Mouse (Mus musculus): Measurements from ENCODE around the gene Casp8.
"Not testable (repeated sequence)": the region's sequence is repeated elsewhere in the genome, so short reads cannot be mapped to it uniquely, and the experiment has no call there.

The Casp8 gene

DNA sequence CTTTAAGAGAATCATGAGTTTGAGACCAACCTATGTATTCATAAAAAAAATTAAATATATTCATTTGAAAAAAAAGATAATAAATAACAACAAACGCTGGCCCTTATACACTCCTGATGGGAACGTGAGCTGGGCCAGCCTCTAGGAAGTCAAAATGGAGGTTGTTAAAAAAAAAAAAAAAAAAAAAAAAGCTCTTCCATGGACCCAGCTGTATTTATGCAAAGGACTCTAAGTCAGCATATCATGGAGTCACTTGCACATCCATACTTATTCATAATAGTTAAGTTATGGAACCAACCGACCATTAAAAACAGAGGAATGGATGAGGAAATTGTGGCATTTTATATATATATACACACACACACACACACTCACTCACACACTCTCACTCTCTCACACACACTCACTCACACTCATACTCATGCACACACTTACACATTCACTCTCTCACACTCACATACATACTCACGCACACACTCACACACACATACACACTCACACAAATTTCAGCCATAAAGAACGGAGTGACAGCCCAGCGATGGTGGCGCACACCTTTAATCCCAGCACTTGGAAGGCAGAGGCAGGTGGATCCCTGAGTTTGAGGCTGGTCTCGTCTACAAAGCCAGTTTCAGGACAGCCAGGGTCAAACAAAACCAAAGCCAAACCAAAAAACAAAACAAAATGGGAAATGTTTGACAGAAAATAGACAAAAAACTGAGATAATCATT lies 6.5 kb downstream of the Casp8 start:
- no peak for DNase-seq

- DNase-seq: peak; percentile 79
These were observed 7.4 kb downstream of the Casp8 start for GRCm38 (mm10) chr1:58802322-58803273.

DNA sequence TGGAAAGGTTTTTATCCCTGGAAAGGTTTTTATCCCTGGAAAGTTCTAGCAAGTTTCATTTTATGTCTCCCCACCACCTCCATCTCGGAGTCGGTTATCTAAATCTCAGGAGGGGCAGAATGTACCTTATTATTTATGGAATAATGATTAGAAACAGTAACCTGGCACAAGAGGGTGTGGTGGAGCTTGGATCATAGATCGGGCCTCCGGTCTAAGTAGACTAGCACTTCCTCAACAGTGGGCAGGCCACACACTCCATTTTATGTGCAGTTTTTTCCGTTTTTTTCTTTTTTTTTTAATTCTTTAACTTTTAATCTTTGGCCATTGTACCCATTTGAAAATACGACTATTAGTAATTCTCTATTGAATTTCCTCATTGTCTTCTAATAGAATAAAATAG lies 8.4 kb downstream of the Casp8 start:
- DNase-seq: peak; percentile 41

DNA sequence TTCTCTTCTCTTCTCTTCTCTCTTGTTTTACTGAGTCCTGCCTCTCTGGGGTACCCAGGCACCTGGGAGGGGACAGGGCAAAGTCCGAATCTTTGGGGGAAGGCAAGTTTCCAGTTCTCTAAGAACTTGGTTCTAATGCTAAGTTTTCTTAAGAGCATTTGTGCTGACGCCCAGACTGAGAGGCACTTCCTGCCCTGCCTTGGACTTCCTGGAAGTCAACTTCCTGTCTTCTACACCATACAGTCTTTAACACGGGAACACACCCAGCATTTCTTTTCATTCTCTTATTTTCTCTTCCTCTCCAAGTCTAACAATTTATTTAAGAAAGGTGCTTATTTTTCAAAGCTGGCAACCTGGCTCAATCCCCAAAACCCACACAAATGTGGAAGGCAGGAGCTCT lies 11.5 kb downstream of the Casp8 start:
- peak; percentile 30 for DNase-seq

GRCm38 (mm10) chr1:58826319-58826718 lies 31.1 kb downstream of the Casp8 start:
- DNase-seq: no peak

DNA sequence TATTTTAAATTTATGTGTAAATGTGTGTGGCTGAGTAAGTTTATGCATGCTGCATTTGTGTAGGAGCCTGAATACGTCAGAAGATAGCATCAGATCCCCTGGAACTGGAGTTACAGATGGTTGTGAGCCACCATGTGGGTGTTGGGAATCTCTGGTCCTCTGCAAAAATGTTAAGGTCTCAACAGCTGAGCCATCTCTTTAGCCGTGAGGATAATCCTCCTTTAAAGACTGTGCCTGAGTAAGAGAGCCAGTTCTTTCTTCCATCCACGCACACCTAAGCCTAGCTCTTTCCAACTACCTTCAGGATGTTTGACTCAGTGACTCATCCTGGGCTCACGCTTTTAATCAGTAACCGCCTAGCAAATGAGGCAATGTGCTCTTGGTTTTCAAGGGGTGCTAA lies 35.6 kb downstream of the Casp8 start:
- DNase-seq: peak; percentile 20

GRCm38 (mm10) chr1:58832198-58832597 lies 37.0 kb downstream of the Casp8 start:
- DNase-seq: no peak

DNA sequence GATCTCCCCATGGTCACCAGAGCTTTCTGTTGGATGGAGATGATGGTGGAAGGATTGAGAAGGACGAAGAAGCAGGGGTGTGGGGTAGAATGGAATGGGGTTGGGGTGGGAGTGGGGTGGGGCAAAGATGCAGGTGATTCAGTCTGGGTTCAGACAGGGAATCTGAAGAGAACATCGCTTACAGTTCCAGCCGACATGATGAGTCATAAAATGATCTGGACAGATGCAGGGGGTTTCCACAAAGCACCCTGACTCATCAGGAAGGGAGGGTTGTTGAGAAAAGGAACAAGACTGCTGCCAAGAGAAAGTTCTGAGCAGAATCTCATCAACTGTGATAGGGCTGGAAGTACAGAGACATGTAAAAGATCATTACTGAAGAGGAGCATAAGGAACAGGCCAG lies 61.6 kb downstream of the Casp8 start:
- DNase-seq: not testable (repeated sequence)

- DNase-seq: not testable (repeated sequence)
These were observed 64.0 kb downstream of the Casp8 start for GRCm38 (mm10) chr1:58859131-58859530.

DNA sequence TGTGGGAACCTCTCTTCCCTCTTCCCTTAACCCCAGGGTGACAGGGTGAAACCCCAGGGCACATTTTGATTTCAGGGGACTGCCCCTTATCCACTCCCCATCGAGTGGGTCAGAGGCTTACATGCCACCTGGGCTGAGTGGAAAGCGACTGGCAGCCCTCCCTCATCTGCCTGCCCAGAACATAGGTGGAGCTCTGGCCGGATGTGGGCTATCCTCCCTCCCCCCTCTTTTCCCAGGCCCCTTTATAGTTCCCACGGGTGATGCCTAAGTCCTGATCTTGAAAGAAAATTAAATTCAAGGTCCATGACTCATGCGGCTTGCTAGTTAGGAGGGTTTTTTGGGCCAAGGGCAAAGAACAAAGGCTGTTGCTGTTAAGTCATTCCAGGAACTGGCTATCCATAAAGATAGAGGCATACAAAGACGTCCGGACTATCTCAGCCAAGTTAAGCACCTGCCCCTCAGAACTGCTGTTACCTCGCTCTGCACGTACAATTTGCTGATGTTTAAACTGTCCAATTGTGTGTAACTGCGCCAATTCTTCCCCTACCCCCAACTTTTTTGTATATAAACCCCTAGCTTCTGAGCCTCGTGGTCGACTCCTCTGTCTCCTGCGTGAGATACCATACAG lies 64.7 kb downstream of the Casp8 start:
- DNase-seq: peak; percentile 35

GRCm38 (mm10) chr1:58860586-58860985 lies 65.4 kb downstream of the Casp8 start:
- not testable (repeated sequence) for DNase-seq

- DNase-seq: not testable (repeated sequence)
These were observed 81.3 kb downstream of the Casp8 start for GRCm38 (mm10) chr1:58876500-58876899.

DNA sequence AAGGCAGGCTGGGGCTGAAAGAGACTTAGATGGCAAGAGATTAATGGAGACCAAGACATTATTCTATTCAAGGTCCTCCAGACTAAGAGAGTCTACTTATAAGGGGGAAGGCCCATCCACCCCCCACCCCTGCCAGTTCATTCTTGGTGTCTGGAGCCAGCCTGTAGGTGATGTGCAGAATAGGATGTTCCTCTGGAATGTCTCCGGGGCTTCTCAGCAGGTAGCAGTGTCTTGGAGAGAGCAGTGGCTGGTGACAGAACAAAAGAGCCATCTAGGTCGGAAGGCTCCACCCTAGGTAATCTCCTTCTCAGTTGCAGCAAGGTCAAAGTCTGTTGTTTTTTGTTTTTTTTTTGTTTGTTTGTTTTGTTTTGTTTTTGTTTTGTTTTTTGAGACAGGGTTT lies 84.1 kb downstream of the Casp8 start:
- DNase-seq: not testable (repeated sequence)

DNA sequence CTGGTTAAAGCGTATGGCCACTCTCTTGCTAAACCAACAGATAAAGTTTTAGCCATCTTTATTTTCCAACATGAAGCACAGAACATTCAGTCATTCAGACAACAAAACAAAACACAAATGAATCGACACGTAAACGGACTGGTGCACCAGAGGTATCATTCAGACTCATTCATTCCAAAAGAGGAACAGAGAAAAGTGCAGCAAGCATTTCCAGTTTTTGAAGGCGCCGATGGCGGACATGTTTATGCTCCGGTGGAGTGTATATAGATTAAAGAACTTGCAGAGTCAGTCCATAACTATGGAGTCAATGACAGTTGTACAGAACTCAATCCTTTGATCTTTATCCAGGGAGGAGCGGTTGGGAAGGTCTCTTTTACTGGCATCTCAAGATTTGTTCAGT lies 88.1 kb downstream of the Casp8 start:
- not testable (repeated sequence) for DNase-seq

DNA sequence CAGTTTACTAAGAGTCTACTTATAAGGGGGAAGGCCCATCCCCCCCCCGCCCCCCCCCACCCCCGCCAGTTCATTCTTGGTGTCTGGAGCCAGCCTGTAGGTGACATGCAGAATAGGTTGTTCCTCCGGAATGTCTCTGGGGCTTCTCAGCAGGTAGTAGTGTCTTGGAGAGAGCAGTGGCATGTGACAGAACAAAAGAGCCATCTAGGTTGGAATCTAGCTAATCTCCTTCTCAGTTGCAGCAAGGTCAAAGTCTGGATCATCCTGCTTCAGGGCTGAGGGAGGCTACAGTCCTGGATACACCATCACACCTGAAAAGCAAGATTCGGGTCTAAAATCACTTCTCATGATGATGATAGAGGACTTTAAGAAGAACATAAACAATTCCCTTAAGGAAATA lies 90.5 kb downstream of the Casp8 start:
- DNase-seq: no peak

DNA sequence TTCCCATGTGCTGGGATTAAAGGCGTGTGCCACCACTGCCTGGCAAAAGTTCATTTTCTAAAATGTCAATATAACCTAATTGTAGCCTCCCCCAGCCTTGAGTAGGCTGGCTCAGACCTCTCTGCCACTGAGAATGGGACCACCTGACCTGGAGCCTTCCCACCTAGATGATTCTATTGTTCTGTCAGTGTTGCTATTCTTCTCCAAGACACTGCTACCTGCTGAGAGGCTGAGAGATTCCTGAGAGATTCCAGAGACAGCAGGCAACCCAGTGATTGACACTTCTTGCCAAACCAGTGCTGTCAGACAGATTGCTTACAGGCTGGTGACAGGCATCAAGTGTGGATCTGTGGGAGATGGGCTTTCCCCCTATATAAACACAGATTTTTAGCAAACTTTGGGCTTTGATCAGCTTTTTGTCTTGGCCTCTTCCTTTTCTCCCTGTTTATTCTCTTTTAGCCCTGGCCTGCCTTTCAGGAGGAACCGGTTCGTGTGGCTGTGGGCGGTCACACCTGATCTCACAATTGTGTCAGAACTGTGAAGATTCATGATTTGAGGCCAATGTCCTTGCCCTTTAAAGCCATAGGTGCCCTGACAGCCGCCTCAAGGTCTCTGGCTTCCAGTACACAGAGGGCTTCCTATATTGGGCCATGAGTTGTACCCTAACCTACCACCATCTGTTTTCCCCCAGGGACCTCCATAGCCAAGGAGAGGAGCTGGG lies 94.8 kb downstream of the Casp8 start:
- peak; percentile 37 for DNase-seq

GRCm38 (mm10) chr1:58890697-58891290 lies 95.6 kb downstream of the Casp8 start:
- DNase-seq: not testable (repeated sequence)

DNA sequence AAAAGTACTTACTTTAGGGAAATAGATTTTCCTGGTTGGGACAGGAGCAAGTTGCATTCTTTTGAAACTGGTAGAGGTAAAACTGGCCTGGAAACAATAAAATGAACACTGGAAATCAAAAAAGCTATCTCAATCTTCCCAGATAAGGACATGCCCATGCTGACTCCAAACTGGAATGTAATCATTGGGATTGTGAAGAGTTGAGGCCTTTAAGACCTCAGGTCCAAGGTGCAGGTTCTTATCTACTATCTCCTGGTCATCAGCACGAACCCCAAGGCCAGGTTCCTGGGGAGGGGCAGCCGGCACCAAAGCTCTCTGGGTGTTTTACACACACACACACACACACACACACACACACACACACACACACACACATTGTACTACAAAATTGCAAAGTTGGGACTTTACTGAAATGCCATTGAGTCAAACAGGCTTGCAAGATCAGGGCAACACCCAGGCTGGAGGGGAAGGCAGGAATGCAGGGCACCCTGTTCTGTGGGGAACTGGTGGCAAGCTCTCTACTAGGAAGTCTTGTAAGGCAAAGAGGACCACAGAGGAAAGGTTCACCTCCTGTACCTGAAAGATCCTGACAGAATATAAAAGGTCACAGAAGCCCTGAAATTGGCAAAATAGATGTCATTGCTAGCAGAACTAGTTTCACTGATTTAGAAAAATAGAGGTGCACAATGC lies 96.5 kb downstream of the Casp8 start:
- not testable (repeated sequence) for DNase-seq

- DNase-seq: not testable (repeated sequence)
These were observed 97.2 kb downstream of the Casp8 start for GRCm38 (mm10) chr1:58892386-58892785.
